In genomic region chr8:70695318-70696018, GRCm38 (mm10) we compare ENCODE assay signal across 8 mouse cellular contexts. TPM values are rescaled to one million over a fixed set of nuclear protein-coding genes. Genes with fewer than 3 reads are reported as not detected.
DNase-seq lines count a peak whose midpoint lies in the region; ATAC-seq lines count a peak whose summit lies in the region.

No protein-coding gene starts in this region.

- peak overlapping the region; percentile 99 for H3K27ac ChIP-seq in heart, embryonic 11.5 days (ENCODE audit: low read depth, low read length)

- no peaks in the 10 kb centered on the region for H3K36me3 ChIP-seq in heart, embryonic 11.5 days (ENCODE audit: control insufficient read depth, insufficient read depth, low read length)

- H3K4me3 ChIP-seq in heart, embryonic 11.5 days (ENCODE audit: low read depth, low read length): no peak overlapping the region

- peak; percentile 61 to 68 for DNase-seq in heart, adult 18-20 months
- no peak for DNase-seq in heart, postnatal 25 days (ENCODE audit: low spot score)
- DNase-seq in cerebellum, adult 8-10 months: peak; percentile 60
- DNase-seq in kidney, postnatal 25 days: peak; percentile 62 to 86
- DNase-seq in thymus, postnatal 4 days: peak; percentile 87
- DNase-seq in Muller cell, postnatal 12 days (ENCODE audit: inconsistent ontology term): no peak

- intact Hi-C loops in heart, postnatal 25 days (cut with DNase I): no loop called here

- ATAC-seq in heart, embryonic 11.5 days (replicated peaks; ENCODE audit: insufficient number of reproducible peaks, low FRiP score, low TSS enrichment): no peak
- peak; percentile 19 for ATAC-seq in megakaryocyte, adult 5-6 weeks (ENCODE audit: poor library complexity, severe bottlenecking)

- peak overlapping the region; percentile 57 for H3K4me2 ChIP-seq in heart, embryonic 11.5 days

- no peaks in the 10 kb centered on the region for H3K27me3 ChIP-seq in heart, embryonic 11.5 days (ENCODE audit: control insufficient read depth, insufficient read depth, low read length)

- H3K9me3 ChIP-seq in heart, embryonic 11.5 days (replicated peaks; ENCODE audit: control insufficient read depth, low read length): no peaks in the 10 kb centered on the region

- H3K9ac ChIP-seq in heart, embryonic 11.5 days (ENCODE audit: low read depth, low read length): peak overlapping the region; percentile 100

- H3K4me1 ChIP-seq in heart, embryonic 11.5 days (ENCODE audit: control insufficient read depth, insufficient read depth, low read length): peaks cover 41% of the 10 kb centered on the region

- WGBS in heart, embryonic 11.5 days (ENCODE audit: insufficient replicate concordance): 33% methylated on average over 29 of the region's 32 CpGs

RNA-seq across cellular contexts. Expression of gene Jund, which starts 3.3 kb away (rescaled TPM):
- total RNA-seq in heart, adult 18-20 months (2021): 100 to 1,000 TPM; 129 to 138 TPM
- 100 to 1,000 TPM; 136 to 141 TPM for total RNA-seq in heart, postnatal 25 days (2021)
- 97.8 and 102 TPM in 2 replicates for polyA plus RNA-seq in heart, embryonic 11.5 days (2014; fragmentation: Nextera tagmentation; extraction: Ambion mirVana)
- total RNA-seq in megakaryocyte, adult 5-6 weeks (2015): 26.7 and 44.1 TPM in 2 replicates
- 24.0 and 28.9 TPM in 2 replicates for total RNA-seq in megakaryocyte, adult 5-6 weeks (2017)

RNA-seq across cellular contexts. Expression of gene Iqcn, which starts 7.8 kb away (rescaled TPM):
- under 1 TPM in 1 of 2 experiments, not detected in 1; 0.05 TPM for total RNA-seq in heart, adult 18-20 months (2021)
- not detected for total RNA-seq in heart, postnatal 25 days (2021)
- polyA plus RNA-seq in heart, embryonic 11.5 days (2014; fragmentation: Nextera tagmentation; extraction: Ambion mirVana): not detected in 2 replicates
- total RNA-seq in megakaryocyte, adult 5-6 weeks (2015): 0.11 and 0.27 TPM in 2 replicates
- total RNA-seq in megakaryocyte, adult 5-6 weeks (2017): 0.04 TPM in 1 of 2 replicates, not detected in the other

RNA-seq across cellular contexts. Expression of gene Lsm4, which starts 22.4 kb away (rescaled TPM):
- total RNA-seq in heart, adult 18-20 months (2021): 10 to 100 TPM; 66.7 to 73.1 TPM
- 10 to 100 TPM; 60.6 to 62.9 TPM for total RNA-seq in heart, postnatal 25 days (2021)
- polyA plus RNA-seq in heart, embryonic 11.5 days (2014; fragmentation: Nextera tagmentation; extraction: Ambion mirVana): 296 and 308 TPM in 2 replicates
- total RNA-seq in megakaryocyte, adult 5-6 weeks (2015): 82.1 and 84.4 TPM in 2 replicates
- total RNA-seq in megakaryocyte, adult 5-6 weeks (2017): 106 and 151 TPM in 2 replicates

RNA-seq across cellular contexts. Expression of gene Gm3336, which starts 22.9 kb away (rescaled TPM):
- total RNA-seq in heart, adult 18-20 months (2021): not detected
- total RNA-seq in heart, postnatal 25 days (2021): not detected
- not detected in 2 replicates for polyA plus RNA-seq in heart, embryonic 11.5 days (2014; fragmentation: Nextera tagmentation; extraction: Ambion mirVana)
- not detected in 2 replicates for total RNA-seq in megakaryocyte, adult 5-6 weeks (2015)
- total RNA-seq in megakaryocyte, adult 5-6 weeks (2017): not detected in 2 replicates

RNA-seq across cellular contexts. Expression of gene Pde4c, which starts 28.1 kb away (rescaled TPM):
- 1 to 10 TPM; 1.4 to 2.0 TPM for total RNA-seq in heart, adult 18-20 months (2021)
- 1 to 10 TPM; 2.5 to 3.7 TPM for total RNA-seq in heart, postnatal 25 days (2021)
- not detected in 2 replicates for polyA plus RNA-seq in heart, embryonic 11.5 days (2014; fragmentation: Nextera tagmentation; extraction: Ambion mirVana)
- not detected in 2 replicates for total RNA-seq in megakaryocyte, adult 5-6 weeks (2015)
- total RNA-seq in megakaryocyte, adult 5-6 weeks (2017): not detected in 2 replicates

Comparison
In these comparisons a context has a peak if more than half of its experiments do, and no peak if none do; other contexts are left out.
1. DNase-seq: peak in heart, adult 18-20 months (2 of 2), cerebellum, adult 8-10 months (single experiment), kidney, postnatal 25 days (2 of 2) and thymus, postnatal 4 days (single experiment); none in heart, postnatal 25 days (single experiment) and Muller cell, postnatal 12 days (single experiment).